Mouse (Mus musculus): ENCODE measurements around the gene Fam83g.

Fam83g gene

DNA sequence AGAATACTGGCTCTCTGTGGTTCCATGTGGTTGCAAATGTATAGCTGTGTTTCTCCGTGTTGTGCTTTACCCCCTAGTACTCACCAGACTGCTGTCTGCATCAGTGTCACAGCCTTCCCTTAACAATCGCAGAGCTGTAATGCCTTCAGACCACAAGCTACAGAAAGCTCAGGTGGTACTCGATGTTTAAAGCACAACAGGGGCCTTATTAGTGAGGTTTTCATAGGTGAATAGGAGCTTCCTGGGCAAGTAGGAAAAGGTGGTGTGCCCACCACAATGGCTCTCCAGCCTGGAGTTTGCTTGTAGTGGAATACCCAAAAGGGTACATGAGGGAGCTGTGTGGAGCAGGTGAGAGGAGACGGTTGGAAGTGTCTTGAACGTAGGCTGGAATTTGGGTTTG is 31.7 kb upstream of the Fam83g start:
- DNase-seq (ENCODE audit: low spot score in 2 of 2) = no peak

DNA sequence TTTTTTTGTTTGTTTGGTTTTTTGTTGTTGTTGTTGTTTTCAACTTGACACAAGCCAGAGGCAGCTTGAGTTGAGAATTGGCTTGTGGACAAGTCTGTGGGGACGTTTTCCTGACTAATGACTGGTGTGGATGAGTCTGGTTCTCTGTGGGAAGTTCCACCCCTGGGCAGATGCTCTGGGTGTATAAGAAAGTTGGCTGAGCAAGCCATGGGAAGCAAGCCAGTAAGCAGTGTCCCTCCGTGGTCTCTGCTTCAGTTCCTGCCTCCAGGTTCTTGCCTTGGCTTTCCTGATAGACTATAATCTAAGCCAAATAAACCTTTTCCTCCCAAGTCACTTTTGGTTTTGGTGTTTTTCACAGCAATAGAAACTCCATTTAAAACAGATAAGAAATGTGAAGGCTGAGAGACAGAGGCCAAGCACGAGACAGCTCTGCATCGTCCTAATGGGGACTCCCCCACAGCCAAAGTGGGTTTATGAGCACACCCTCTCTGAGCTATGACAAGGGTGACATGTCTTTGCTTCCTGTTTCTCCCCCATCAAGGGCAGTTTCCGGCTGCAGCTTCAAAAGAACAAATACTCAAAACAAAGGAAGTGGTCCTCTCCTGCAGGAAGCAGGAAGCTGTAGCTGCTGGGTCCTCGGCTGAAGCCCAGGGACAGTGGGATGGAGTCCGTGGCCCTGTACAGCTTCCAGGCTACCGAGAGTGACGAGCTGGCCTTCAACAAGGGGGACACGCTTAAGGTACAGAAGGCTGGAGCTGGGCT is 31.0 kb upstream of the Fam83g start, which contains the start of gene Grap:
Gene Grap (plus strand): TSS at position 580 of the 762 bp plus-strand sequence.
- peak; percentile 82 to 83 for DNase-seq (ENCODE audit: low spot score in 2 of 2)

DNA sequence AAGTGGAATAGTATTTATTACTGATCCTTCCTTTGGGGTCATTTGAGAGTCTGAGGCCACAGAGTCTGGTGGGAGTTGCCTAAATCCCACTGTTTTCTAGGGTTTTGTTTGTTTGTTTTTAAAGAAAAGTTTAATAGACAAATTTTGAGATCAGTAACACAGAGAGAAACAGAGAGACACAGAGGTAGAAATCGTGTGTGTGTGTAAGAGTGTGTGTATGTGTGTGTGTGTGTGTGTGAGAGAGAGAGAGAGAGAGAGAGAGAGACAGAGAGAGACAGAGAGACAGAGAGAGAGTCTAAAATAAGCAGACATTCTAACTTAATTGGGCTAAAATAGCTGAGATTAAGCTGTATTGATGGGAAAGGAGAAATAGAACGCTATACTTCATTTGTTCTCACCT is 30.3 kb upstream of the Fam83g start:
- DNase-seq (ENCODE audit: low spot score in 2 of 2) = no peak

DNA sequence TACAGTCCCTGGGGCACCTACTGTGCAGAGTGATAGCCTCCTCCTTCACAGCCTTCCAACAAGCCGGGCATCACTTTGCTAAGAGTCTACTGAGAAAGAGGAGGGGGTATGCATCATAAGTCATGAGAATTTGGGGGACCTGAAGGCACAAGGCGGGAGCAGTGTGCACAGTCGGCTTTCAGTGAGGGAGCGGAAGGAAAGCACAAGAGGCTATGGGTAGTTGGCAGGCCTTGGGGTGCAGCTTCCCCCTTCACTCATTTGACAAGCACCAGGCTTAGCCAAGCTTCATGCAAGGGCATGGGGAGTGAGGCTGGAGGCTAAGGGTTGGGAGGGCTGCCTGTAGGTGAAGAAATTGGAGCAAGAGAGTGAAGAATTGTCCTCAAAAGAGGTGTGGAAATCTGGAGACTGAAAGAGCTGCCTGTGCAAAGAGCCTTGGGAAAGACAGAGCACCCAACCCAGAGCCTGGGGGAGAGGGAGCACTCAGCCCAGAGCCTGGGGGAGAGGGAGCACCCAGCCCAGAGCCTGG is 29.0 kb upstream of the Fam83g start:
- DNase-seq (ENCODE audit: low spot score in 2 of 2) = no peak

DNA sequence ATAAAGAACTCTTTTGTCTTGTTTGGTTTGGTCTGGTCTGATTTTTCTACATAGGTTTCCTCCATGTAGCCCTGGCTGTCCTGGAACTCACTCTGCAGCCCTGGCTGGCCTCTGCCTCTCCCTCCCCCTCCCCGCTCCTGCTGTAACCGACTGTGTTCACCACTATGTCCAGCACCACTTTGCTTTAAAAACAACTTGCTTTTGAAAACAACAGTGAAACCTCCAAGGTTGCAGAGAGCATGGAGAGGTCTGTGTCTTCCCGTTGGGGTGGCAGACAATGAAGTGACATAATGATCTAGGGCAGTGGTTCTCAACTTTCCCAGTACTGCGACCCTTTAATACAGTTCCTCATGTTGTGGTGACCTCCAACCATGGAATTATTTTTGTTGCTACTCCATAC is 28.2 kb upstream of the Fam83g start:
- DNase-seq (ENCODE audit: low spot score in 2 of 2) = no peak

DNA sequence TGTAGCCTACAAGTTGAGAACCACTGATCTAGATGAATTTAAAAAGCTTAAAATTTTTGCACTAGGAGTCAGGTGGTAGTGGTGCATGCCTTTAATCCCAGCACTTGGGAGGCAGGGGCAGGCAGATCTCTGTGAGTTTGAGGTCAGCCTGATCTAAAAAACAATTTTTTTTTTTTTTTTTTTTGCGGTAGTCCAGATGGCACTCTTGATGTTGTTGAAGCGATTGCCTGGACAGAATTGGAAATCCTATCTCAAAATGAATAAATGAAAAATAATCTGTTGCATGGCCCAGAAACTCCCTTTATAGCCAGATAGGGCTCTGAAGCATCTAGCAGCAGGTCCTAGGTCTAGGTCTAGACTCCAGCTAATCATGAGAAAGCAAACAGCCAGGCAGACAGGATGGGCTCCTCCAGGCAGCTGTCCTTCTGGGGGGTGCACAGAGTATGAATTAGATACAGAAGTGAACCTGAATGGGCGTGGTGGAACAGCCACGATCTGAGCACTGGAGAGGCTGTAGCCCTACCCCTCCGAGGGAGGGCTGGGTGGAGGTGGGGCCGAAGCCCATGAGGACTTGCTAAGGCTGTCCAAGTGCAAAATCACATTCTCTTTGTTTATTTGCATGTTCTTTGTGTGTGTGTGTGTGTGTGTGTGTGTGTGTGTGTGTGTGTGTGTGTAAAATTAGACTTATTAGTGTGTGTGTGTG is 27.6 kb upstream of the Fam83g start:
- no peak for DNase-seq (ENCODE audit: low spot score in 2 of 2)

DNA sequence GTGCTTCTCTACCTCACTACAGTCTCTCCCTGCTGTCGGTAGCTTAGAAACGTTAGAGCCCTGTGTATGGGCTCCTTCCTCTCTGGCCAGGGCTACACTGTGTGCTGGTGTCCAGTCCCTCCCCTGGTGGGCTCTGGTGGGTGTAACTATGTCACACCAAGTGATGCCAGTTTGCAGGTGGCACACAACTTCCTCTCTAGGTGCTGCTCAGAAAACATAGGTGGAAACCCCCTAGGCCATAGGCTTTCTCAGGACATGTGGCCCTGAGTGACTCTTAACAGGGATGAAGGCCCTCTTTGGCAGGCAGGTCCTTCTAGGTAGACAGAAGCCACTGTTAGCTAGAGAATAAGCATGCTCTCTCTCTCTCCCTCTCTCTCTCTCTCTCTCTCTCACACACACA is 26.5 kb upstream of the Fam83g start:
- peak; percentile 44 to 56 for DNase-seq (ENCODE audit: low spot score in 2 of 2)

DNA sequence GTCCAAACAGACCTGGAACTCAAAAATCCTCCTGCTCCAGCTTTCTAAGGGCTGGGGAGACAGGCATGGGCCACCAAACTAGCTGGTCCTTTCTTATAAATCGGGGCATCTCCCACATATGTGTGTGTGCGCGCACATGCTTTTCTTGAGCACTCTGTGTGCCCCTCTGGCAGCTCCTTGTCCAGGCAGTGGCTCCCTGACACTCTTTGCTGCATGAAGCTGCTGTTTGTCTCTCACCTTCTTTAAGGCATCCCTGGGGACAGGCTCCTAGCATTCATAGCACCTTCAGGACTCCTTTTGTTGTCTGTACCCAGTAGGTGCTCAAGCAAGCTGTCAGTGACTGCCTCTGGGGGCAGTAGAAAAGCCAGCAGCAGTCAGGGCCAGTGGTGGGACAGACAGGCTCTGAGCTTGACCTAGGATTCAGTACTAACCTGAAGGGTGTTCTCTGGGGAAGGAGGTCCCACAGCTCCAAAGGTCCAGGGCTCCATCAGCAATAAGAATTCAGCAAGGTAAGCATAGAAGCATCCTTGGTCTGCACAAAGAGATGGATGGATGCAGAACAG is 25.4 kb upstream of the Fam83g start:
- DNase-seq (ENCODE audit: low spot score in 2 of 2) = no peak

DNA sequence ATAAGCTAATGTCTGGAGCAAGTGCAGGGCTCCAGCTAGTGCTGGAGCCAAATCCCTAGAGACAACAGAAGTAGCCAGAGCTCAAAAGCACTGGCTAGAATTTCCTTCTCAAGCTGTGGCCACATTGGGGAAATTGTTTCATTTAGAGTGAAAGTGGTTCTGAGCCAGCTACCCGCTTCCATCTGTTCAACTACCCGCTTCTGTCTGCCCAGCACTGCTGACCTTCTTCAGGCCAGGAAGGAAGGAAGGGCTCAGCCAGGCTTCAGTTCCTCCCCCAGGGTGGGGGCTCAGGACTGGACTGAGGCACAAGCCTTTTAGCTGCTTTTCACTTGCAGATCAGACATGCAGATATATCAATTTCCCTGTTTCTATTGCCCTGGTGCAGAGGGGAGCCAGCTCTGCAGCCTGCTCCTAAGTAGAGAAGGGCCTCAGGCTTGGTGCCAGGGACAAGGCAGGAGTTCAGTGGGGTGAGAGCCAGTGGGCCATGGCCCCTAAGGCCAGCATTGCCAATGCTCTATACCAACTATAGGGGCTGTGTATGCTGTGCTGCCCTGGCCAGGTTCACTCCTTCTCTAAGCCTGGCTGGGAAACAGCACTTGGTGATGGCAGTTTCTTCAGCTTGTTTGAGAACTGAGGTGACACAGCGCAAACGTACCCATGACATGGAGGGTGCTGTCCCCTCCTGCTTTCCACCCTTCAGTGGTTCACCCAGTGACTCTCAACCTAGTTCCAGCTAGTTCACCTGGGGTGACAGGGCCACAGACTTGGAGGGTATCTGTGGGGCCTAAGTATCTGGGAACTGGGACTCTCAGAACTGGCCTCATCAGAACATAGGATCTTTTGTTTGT is 24.7 kb upstream of the Fam83g start:
- no peak for DNase-seq (ENCODE audit: low spot score in 2 of 2)

DNA sequence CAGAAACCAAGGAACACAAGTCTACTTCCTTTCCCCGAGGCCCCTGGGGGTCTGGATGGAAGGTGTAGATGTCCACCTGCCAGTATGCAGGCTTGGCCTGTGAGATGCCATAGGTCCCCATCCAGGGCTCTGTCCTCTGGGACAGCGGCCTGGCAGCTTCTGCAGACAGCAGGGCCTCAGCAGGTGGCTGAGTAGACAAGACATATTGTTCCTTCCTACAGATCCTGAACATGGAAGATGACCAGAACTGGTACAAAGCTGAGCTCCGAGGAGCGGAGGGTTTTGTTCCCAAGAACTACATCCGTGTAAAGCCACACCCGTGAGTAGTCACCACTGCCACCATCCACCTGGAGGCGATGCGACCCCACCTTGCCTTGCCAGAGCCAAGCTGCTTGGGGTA is 23.9 kb upstream of the Fam83g start:
- no peak for DNase-seq (ENCODE audit: low spot score in 2 of 2)

DNA sequence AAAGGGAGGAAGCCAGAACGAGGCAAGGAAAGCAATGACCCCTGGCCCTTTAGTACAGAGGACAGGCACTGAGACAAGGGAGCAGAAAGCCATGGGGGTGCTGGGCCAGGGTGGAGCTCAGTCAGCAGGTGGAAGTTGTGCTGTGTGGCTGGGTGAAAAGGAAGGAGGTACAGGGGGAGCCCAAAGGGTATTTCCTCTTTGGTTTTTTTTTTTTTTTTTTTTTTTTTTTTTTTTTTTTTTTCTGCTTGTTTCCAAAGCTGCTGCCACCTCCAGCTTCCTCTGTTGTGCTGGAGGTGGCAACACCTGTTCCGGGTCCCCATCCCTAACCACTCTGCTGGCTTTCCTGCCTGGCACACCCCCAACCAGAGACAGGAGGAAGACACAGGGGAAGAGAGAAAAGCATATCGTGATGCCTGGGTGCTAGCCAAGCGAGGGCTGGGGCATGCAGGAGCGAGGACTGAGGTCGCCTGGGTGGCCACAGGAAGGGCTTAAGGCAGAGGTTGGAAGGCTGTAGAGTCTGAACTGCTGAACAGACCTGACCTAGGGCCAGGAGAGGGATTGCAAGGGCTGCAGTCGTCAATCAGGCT is 23.0 kb upstream of the Fam83g start:
- DNase-seq (ENCODE audit: low spot score in 2 of 2) = peak in 1 of 2 experiments; percentile 51

DNA sequence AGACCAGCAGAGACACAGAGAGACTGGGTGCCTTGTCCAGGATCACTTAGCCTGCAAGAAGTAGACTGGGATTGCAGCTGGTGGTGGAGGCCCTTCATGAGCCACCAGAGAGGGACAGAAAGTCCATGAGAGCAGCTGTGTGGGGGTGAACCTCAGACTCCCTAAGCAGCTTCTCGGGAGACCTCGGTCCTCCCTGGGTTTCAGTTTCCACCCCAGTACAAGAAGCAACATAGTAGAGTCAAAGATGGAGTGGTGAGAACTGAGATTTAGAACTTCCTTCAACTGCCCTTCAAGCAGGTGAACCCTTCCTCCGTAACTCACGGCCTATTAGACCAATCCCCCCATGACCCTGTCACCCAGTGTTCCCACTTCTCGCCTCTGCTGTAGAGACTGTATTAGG is 21.7 kb upstream of the Fam83g start:
- DNase-seq (ENCODE audit: low spot score in 2 of 2) = no peak

DNA sequence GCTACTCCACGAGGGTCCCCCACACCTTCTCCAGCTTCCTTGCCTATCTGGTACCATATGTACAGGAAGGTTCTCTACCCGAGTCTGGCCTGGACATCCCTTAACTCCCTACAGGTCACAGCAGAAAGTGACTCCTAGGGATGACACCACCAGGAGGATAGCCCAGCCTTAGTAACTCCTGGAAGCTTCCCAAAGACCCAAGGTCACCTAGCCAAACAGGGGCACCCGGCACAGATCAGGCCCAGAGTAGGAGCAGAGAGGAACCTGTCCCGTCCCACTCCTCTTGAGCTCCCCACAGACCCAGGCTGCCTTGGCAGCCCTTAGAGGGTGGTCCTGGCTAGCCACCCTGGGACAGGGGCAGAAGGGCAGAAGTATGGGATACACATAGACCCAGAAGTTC is 18.5 kb upstream of the Fam83g start:
- no peak for DNase-seq (ENCODE audit: low spot score in 2 of 2)

DNA sequence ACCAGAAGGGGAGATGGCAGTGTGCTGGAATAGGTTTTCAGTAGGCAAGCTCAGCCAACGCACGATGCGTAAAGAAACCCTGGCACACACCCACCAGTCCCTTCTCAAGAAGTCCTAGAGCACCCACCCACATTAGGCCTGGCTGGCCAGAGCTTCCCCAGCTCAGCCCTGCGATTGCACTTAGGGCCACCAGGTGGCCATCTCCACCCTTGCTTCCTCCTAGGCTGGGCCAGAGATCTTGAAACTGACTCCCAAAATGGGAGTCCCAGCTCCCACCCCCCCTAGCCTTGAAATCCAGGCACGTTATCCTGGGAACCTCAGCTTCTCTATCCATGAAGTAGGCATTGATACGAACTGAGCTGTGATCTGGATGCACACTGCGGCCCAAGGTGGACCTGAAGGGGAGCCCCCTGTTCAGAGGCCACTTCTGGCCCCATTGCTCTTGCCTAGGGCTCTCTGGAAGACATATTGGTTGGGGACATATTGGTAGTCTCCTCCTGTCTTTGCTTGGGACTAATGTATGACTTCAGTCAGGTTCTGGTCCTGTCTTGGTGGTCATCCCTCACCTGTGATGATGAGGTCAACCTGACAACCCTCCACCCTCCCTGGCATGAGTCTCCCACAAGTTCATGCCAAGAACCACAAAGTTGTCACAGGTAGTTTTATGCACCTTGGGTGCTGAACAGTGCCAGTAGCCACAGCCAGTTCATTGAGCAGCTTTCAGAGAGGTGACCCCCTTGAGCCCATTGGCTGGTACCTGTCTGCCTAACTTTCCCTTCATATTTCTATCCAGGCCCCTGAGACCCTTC is 17.7 kb upstream of the Fam83g start:
- no peak for DNase-seq (ENCODE audit: low spot score in 2 of 2)

DNA sequence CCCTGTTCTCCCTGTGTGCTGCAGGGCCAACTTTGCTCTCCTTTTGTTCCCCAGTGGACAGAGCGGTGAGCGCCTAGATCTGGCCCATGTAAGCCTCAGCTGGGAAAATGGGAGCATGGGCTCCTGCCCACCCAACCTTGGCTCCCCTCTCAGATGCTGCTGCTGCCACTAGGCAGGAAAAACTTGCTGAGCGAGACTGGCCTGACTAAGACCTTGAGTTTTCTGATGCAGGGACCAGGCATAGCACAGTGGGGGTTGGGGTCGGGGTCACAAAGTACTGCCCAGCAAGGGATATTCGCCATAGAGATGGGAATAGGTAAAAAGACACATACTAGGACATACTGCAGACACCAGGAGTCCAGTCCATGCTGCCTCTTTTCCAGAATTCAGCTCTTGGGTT is 16.6 kb upstream of the Fam83g start:
- DNase-seq (ENCODE audit: low spot score in 2 of 2) = no peak

DNA sequence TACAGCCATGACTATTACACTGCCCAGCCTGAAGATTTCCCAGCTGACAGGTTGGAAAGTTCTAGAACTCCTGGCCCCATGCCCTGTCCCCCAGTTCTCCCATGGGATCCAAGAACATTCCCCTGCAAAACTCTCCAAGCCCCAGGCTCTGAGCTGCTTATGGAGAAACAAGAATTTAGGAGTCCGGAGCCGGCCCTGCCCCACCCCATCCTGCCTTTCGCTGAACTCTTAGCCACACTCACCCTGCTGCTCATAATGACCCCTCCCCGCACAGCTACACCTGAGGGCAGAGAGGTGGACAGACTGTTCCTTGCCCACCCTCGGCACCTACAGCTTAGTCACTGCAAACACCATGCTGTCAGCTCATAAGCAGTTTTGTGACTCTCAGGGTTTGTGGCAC is 16.1 kb upstream of the Fam83g start:
- DNase-seq (ENCODE audit: low spot score in 2 of 2) = no peak

DNA sequence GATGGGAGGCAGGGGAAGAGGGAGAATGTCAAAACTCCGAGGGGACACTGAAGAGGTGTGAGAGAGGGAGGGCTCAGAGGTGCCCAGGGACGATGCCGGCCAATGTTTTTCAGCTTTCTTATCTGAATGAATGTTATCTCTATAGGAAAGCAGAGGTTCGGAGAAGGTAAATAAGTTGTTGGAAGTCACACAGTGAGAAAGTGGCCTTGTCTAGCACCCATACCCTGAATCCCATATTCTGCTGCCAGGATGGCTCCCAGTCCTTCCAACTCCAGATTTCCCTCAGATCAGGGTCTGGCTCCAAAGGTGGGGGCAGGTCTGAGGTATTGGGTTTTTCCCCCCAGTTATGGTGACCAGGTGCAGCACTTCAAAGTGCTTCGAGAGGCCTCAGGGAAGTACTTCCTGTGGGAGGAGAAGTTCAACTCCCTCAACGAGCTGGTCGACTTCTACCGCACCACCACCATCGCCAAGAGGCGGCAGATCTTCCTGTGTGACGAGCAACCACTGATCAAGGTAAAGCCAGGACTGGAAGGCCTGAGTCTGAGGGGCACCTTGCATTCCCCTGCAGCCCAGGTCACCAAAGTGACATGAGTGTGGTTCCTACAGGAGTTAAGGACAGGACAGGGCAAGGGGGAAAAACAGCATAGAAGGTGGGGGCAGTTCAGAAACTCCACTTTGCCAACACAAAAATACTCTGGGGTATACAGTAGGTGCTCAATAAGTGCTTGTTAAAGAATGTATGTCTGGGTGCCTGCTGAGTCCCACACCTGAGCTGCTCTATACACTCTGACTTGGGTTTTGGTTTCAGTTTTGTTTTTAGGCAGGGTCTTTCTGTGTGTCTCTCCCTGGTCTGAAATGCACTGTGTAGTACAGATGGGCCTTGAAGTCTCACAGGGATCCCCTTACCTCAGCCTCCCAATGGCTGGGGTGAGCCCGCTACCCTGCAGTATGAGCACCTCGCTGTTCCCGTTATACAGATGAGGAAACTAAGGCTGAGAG is 14.1 kb upstream of the Fam83g start:
- DNase-seq (ENCODE audit: low spot score in 2 of 2) = no peak

DNA sequence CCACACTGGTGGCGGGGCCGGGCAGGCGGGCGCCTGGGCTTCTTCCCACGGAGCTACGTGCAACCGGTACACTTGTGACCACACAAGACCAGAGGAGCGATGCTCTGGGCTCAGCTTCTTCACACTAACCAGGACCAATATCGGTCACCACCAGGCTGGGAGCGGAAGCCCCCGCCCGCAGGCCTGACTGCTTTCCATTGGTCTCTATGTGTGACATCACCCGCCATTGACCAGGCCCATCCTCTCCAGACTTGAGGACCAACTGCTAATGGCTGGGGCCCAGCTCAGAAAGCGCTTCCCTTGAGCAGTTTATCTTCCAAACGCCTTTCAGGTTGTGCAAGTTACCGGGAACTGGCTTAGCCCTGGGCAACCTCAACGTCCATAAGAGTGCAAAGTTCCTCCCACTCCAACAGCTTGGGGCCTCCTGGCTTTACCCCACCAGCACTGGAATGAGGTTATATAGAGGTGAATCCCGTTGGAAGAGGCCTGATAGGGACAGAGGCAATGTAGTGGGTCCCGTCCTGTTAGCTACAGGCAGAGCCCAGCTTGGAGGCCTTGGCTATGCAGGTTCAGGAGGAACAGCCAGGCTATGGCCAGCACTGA is 12.0 kb upstream of the Fam83g start:
- DNase-seq (ENCODE audit: low spot score in 2 of 2) = no peak

DNA sequence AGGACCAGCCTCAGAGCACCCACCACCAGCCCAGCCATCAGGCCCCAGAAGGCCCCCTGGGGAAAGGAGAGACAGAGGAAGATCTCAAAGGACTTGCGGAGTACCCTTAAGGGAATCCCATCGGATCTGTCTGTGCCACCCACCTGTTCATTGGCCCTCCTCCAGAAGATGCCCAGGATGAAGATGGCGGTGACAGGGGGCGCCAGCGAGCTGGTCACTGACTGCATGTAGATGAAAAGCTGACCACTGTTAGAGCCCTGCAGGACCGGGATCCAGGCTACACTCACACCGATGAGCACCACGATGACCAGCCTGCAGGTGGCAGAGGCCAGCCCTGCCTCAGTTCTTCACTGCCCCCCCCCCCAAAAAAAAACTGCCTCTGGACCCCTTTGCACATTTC is 10.2 kb upstream of the Fam83g start:
- DNase-seq (ENCODE audit: low spot score in 2 of 2) = no peak
